9 mouse cellular contexts compared by ENCODE assay signal in the genomic region with DNA sequence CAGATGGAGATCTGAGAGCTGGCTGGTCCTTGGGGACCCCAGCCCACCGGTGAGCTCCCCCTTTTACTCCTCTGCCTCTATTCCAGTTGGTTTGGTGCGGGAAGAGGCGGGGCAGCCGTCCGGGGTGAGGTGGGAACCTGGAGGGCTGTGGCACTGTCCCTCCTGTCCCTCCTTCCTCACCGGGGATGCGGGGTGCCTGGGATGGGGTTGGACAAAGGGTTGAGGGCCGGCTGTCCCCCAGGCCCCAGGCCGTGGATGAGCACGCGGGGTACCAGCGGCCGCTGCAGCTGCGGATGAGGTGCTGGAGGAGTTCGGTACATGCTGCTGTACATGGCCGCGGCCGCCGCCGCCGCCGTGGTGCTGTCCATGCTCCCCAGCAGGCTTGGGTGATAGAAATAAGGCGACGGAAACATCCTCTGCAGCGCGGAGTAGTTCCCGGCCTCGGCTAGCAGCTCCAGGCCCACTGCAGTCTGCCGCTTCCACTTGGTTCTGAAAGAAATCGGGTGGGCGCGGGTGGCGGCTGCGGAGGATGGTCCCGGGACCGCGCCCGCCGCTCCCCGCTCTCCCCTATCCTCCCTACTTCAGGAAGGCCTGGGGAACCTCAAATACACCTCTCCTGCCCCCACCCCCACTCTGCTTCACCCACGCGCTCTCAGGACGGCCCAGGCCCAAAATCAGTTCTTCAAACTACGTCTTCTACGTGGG. TPM values are rescaled to one million over a fixed set of nuclear protein-coding genes. Genes with fewer than 3 reads are reported as not detected.
DNase-seq lines count a peak whose midpoint lies in the region; ATAC-seq and TF ChIP-seq lines count a peak whose summit lies in the region.
"Had no signal": no experiment of that assay in that cellular context is flagged by ENCODE, and none has a peak within 500 bp of the region (broad histone marks: within the 10 kb centered on the region; RNA-seq: fewer than 3 reads in every experiment).

No protein-coding gene starts in this region.

- H3K9ac ChIP-seq in kidney, embryonic 16.5 days (replicated peaks; ENCODE audit: low read length) = no peak overlapping the region
- H3K9ac ChIP-seq in hindbrain, postnatal 0 days (replicated peaks; ENCODE audit: low read length) = 0 out of 2 replicates have a peak overlapping the region, but pooled peaks have one; percentile 30
- H3K9ac ChIP-seq in neural tube, embryonic 14.5 days (replicated peaks; ENCODE audit: low read depth, low read length) = no peak overlapping the region

- no peak overlapping the region for H3K4me3 ChIP-seq in kidney, embryonic 16.5 days (ENCODE audit: low read length)
- H3K4me3 ChIP-seq in hindbrain, postnatal 0 days (ENCODE audit: low read length) = peak overlapping the region; percentile 44
- H3K4me3 ChIP-seq in neural tube, embryonic 14.5 days (ENCODE audit: low read depth, low read length) = peak overlapping the region; percentile 0; the same call in 1 of the 2 replicates

- no peak for DNase-seq in kidney, adult 11 months
- peak; percentile 59 for DNase-seq in embryo, embryonic 10 days (ENCODE audit: low spot score)
- peak; percentile 45 for DNase-seq in hindbrain, postnatal 0 days (ENCODE audit: low spot score)
- DNase-seq in right cerebral cortex, postnatal 14 days = no peak
- no peak for DNase-seq in urinary bladder, adult 2 months (ENCODE audit: low spot score)
- DNase-seq in thymus, postnatal 10 days (ENCODE audit: low spot score in 2 of 2) = no peak

- TF ChIP-seq CTCF in hindbrain, postnatal 0 days (IDR thresholded peaks at IDR 0.05; ENCODE audit: low read depth) = 0 out of 2 replicates have a peak, but pooled peaks have one; percentile 1

- peaks cover 6% of the 10 kb centered on the region for H3K4me1 ChIP-seq in kidney, embryonic 16.5 days (ENCODE audit: insufficient read depth, low read length)
- no peaks in the 10 kb centered on the region for H3K4me1 ChIP-seq in hindbrain, postnatal 0 days (ENCODE audit: insufficient read depth, low read length)
- peaks cover 5% of the 10 kb centered on the region; the same call in 1 of the 2 replicates for H3K4me1 ChIP-seq in neural tube, embryonic 14.5 days (ENCODE audit: control insufficient read depth, insufficient read depth, low read length)

- no peaks in the 10 kb centered on the region for H3K9me3 ChIP-seq in kidney, embryonic 16.5 days (ENCODE audit: low read length)
- H3K9me3 ChIP-seq in hindbrain, postnatal 0 days (ENCODE audit: low read length) = no peaks in the 10 kb centered on the region
- H3K9me3 ChIP-seq in neural tube, embryonic 14.5 days (ENCODE audit: control insufficient read depth, low read length) = no peaks in the 10 kb centered on the region

- H3K36me3 ChIP-seq in kidney, embryonic 16.5 days (ENCODE audit: insufficient read depth, low read length) = no peaks in the 10 kb centered on the region
- no peaks in the 10 kb centered on the region for H3K36me3 ChIP-seq in hindbrain, postnatal 0 days (ENCODE audit: insufficient read depth, low read length)
- H3K36me3 ChIP-seq in neural tube, embryonic 14.5 days (ENCODE audit: control insufficient read depth, insufficient read depth, low read length) = no peaks in the 10 kb centered on the region

- peaks cover 93% of the 10 kb centered on the region for H3K27me3 ChIP-seq in kidney, embryonic 16.5 days (ENCODE audit: insufficient read depth, low read length)
- H3K27me3 ChIP-seq in hindbrain, postnatal 0 days (ENCODE audit: insufficient read depth, low read length) = peaks cover 55% of the 10 kb centered on the region
- peaks cover 64% of the 10 kb centered on the region for H3K27me3 ChIP-seq in neural tube, embryonic 14.5 days (ENCODE audit: control insufficient read depth, insufficient read depth, low read length)

- no peak overlapping the region for H3K4me2 ChIP-seq in kidney, embryonic 16.5 days (replicated peaks; ENCODE audit: low read depth, low read length)
- peak overlapping the region; percentile 48 for H3K4me2 ChIP-seq in hindbrain, postnatal 0 days (ENCODE audit: low read depth, low read length)
- no peak overlapping the region for H3K4me2 ChIP-seq in neural tube, embryonic 14.5 days (ENCODE audit: low read depth, low read length)

- no peak overlapping the region for H3K27ac ChIP-seq in kidney, embryonic 16.5 days (ENCODE audit: low read length)
- H3K27ac ChIP-seq in hindbrain, postnatal 0 days = peak overlapping the region; percentile 68; the same call in 1 of the 2 replicates
- H3K27ac ChIP-seq in neural tube, embryonic 14.5 days (ENCODE audit: low read depth, low read length) = peak overlapping the region; percentile 5; the same call in 1 of the 2 replicates

- WGBS in kidney, embryonic 16.5 days = under 1% methylated on average over 43 of the region's 45 CpGs
- WGBS in hindbrain, postnatal 0 days = 0% methylated on average over 31 of the region's 45 CpGs
- WGBS in neural tube, embryonic 14.5 days = 0% methylated on average over 27 of the region's 45 CpGs

- ATAC-seq in kidney, embryonic 16.5 days (ENCODE audit: low FRiP score, low TSS enrichment) = peak; percentile 60
- ATAC-seq in hindbrain, postnatal 0 days = peak; percentile 39; the same call in 1 of the 2 replicates
- no peak; the same call in 1 of the 2 replicates for ATAC-seq in neural tube, embryonic 14.5 days (ENCODE audit: low read depth)

RNA-seq across cellular contexts. Expression of a gene that starts 4.6 kb away (rescaled TPM):
- polyA plus RNA-seq in kidney, embryonic 16.5 days (2015; fragmentation: Nextera tagmentation; extraction: Ambion mirVana) = not detected in 2 replicates
- total RNA-seq in hindbrain, postnatal 0 days (2014; rRNA removed) = 11.4 and 14.9 TPM in 2 replicates
- polyA plus RNA-seq in hindbrain, postnatal 0 days (2015; fragmentation: Nextera tagmentation; extraction: Ambion mirVana) = 1.6 and 2.1 TPM in 2 replicates
- 2.6 and 2.7 TPM in 2 replicates for polyA plus RNA-seq in neural tube, embryonic 14.5 days (2014; fragmentation: Nextera tagmentation; extraction: Ambion mirVana)
- polyA plus RNA-seq in urinary bladder, adult 2 months (2012; rRNA removed) = not detected in 2 replicates
- total RNA-seq: neutrophil, adult 5-6 weeks had no signal

Comparison
In these comparisons a context has a peak if more than half of its experiments do, and no peak if none do; other contexts are left out.
1. DNase-seq: peak in embryo, embryonic 10 days (single experiment) and hindbrain, postnatal 0 days (single experiment); none in kidney, adult 11 months (single experiment), right cerebral cortex, postnatal 14 days (single experiment), urinary bladder, adult 2 months (single experiment) and thymus, postnatal 10 days (0 of 2).